Mouse (Mus musculus) intestine, postnatal 0 days (tissue): Measurements from ENCODE around the gene Tspear. TPM values are rescaled to one million over a fixed set of nuclear protein-coding genes. Genes with fewer than 3 reads are reported as not detected.

Experiments used
- ATAC-seq: fragments of 200-750 bp; cut with Nextera tagmentation; 2 replicates; pipeline ENCODE4 v1.8.0; 2017; ENCODE audit warnings: mild to moderate bottlenecking, moderate TSS enrichment, moderate library complexity
- H3K27ac ChIP-seq: fragments of 300-500 bp; sonication (generic); 2 replicates; pipeline ENCODE4 v1.5.1; 2014; ENCODE audit warnings: mild to moderate bottlenecking, low read depth, low read length, moderate library complexity
- H3K27me3 ChIP-seq: fragments of 300-500 bp; sonication (generic); replicated peaks from 2 replicates; pipeline ENCODE4 v1.6.1; 2014; ENCODE audit warnings: low read length, mixed read lengths; ENCODE audit not compliant: control insufficient read depth, insufficient read depth
- H3K36me3 ChIP-seq: fragments of 300-500 bp; sonication (generic); 2 replicates; pipeline ENCODE4 v1.6.1; 2014; ENCODE audit warnings: mild to moderate bottlenecking, moderate library complexity; ENCODE audit not compliant: control insufficient read depth, insufficient read depth
- H3K4me1 ChIP-seq: fragments of 300-500 bp; sonication (generic); replicated peaks from 2 replicates; pipeline ENCODE4 v1.6.1; 2014; ENCODE audit warnings: antibody characterized with exemption, low read length, mixed read lengths; ENCODE audit not compliant: control insufficient read depth, insufficient read depth
- H3K4me2 ChIP-seq: fragments of 300-500 bp; sonication (generic); replicated peaks from 2 replicates; pipeline ENCODE4 v1.6.1; 2014; ENCODE audit warnings: low read depth, mild to moderate bottlenecking, moderate library complexity
- H3K4me3 ChIP-seq: fragments of 300-500 bp; sonication (generic); 2 replicates; pipeline ENCODE4 v1.5.1; 2014; ENCODE audit warnings: low read depth, low read length
- H3K9ac ChIP-seq: fragments of 300-500 bp; sonication (generic); 2 replicates; pipeline ENCODE4 v1.6.1; 2014; ENCODE audit warnings: mild to moderate bottlenecking, low read depth, low read length
- H3K9me3 ChIP-seq: fragments of 300-500 bp; sonication (generic); 2 replicates; pipeline ENCODE4 v1.6.1; 2016; ENCODE audit warnings: mixed run types; ENCODE audit not compliant: control insufficient read depth
- CTCF ChIP-seq: sonication (generic); IDR thresholded peaks from 2 replicates; pipeline ENCODE4 v1.5.1; 2016; ENCODE audit warnings: low read depth, mild to moderate bottlenecking, control low read depth, antibody characterized with exemption, moderate library complexity
- WGBS: fragments of 180-500 bp; shearing (Covaris S2); extraction: QIAGEN DNeasy Blood & Tissue Kit; methylation state at CpG from one replicate; pipeline ENCODE4 v1.1.7; 2014; 5-methylcytosine and 5-hydroxymethylcytosine counted together
- microRNA counts: library from miRNA; unstranded; fragments of <30 nt; microRNA quantifications from one replicate; lab custom pipeline; 2016
- microRNA-seq: library from miRNA; unstranded; fragments of <30 nt; microRNA quantifications from one replicate; pipeline ENCODE4, GENCODE M21; 2016
- polyA plus RNA-seq: library from polyadenylated mRNA; unstranded; fragments of >200 nt; fragmentation: Nextera tagmentation; extraction: Ambion mirVana; gene quantifications from 2 replicates; pipeline ENCODE4 v1.2.1, GENCODE M21; 2015

Tspear gene
- polyA plus RNA-seq, 1 experiment from 2014 or later: 0.10 TPM

DNA sequence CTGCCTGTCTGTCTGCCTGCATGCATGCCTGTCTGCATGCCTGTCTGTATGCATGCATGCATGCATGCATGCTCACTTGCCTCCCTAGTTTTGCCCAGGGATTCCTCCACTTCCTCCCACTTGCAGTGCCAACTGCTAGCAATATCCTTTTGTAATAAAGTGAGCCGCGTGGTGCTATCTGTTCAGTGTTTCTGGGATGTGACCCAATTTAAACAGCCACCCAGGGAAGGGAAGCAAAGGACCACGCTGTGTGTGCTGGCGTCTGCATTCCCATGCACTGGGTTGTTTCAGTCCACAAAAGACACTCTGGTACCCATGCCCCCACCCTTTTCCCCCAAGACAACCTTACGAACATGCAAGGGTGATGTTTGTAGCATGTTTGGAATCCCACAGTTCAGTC, 234.6 kb downstream of the Tspear start:
- TF ChIP-seq CTCF: no peak
- Histone ChIP-seq H3K9ac (no peak overlapping the region), H3K4me3 (no peak overlapping the region), H3K36me3 (no peaks in the 10 kb centered on the region), H3K27me3 (no peaks in the 10 kb centered on the region), H3K4me2 (no peak overlapping the region), H3K9me3 (no peaks in the 10 kb centered on the region), H3K27ac (no peak overlapping the region), H3K4me1 (no peaks in the 10 kb centered on the region)
- ATAC-seq: no peak
- 79% methylated on average over 5 of the region's 5 CpGs for WGBS

DNA sequence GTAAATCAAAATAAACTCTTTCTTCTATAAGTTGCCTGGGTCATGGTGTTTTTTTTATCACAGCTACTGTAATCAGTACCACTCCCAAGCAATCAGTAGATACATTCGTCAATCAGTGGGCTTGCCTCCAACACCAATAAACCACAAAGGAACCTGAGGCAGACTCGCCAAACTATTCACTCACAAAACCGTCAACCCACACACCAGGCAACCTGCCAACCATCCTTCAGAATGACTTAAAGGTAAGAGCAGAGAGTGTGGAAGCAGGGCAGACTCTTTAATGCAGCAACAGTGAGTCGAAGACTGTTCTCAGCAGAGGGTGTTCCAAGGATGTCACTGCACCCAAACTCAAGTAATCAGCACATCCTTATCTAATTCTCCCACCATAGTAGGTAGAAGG, 236.3 kb downstream of the Tspear start:
- ATAC-seq: no peak
- WGBS: 54% methylated on average over 4 of the region's 4 CpGs
- Histone ChIP-seq H3K4me2 (no peak overlapping the region), H3K9me3 (no peaks in the 10 kb centered on the region), H3K27ac (no peak overlapping the region), H3K36me3 (no peaks in the 10 kb centered on the region), H3K9ac (no peak overlapping the region), H3K4me1 (no peaks in the 10 kb centered on the region), H3K4me3 (no peak overlapping the region), H3K27me3 (no peaks in the 10 kb centered on the region)
- no peak for TF ChIP-seq CTCF

DNA sequence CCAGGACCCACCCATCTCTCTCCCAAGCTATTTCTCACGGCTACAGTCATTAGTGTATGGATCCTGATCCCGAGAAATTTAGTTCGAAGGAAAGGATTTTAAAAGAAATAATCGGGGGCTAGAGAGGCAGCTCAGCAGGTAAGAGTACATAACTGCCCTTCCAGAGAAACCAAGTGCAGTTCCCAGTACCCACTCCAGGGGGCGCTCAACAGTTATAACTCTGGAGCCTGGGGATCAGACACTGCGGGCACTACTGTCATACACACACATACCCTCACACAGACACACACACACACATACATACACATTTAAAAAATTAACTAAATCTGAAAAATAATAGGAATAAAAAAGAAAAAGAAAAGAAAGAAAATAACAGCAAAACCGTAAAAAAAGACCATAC, 239.8 kb downstream of the Tspear start:
- ATAC-seq: no peak
- no peaks in the 10 kb centered on the region for H3K36me3 ChIP-seq
- H3K4me3 ChIP-seq: no peak overlapping the region
- H3K4me1 ChIP-seq: no peaks in the 10 kb centered on the region
- no peaks in the 10 kb centered on the region for H3K9me3 ChIP-seq
- peak; percentile 70 for TF ChIP-seq CTCF
- 40% methylated on average over 7 of the region's 7 CpGs for WGBS
- H3K27me3 ChIP-seq: no peaks in the 10 kb centered on the region
- H3K4me2 ChIP-seq: no peak overlapping the region
- H3K27ac ChIP-seq: no peak overlapping the region
- H3K9ac ChIP-seq: no peak overlapping the region

- H3K36me3 ChIP-seq: no peaks in the 10 kb centered on the region
- no peak for TF ChIP-seq CTCF
- H3K4me1 ChIP-seq: no peaks in the 10 kb centered on the region
- no peak overlapping the region for H3K4me3 ChIP-seq
- ATAC-seq: no peak
- no peaks in the 10 kb centered on the region for H3K27me3 ChIP-seq
- no peak overlapping the region for H3K4me2 ChIP-seq
- no peak overlapping the region for H3K9ac ChIP-seq
- 70% methylated on average over 10 of the region's 10 CpGs for WGBS
- H3K27ac ChIP-seq: no peak overlapping the region
- H3K9me3 ChIP-seq: no peaks in the 10 kb centered on the region
Observed at GRCm38 (mm10) chr10:77927375-77927774, 241.0 kb downstream of the Tspear start.

MicroRNAs encoded within 50 kb of the gene (microRNA counts, 519-probe panel; counts per million panel counts)
- not detected for microRNA mmu-miR-1930 (lab: Ali Mortazavi, UCI)

Small RNAs within 50 kb of the gene (microRNA-seq; reads per million reads assigned to microRNA genes)
- gene Mir1930: 3.8 reads per million, percentile 7 among the genes with 10 or more reads in this experiment

Other genes starting within 250 kb of the Tspear start
- 37.9 and 38.2 TPM in 2 replicates for gene Fam207a, start 170.8 kb upstream of the Tspear start, polyA plus RNA-seq
- 1.7 and 2.1 TPM in 2 replicates for gene Itgb2, start 156.3 kb upstream of the Tspear start, polyA plus RNA-seq
- gene Pttg1ip, start 104.8 kb upstream of the Tspear start, polyA plus RNA-seq: 200 and 201 TPM in 2 replicates
- gene Sumo3, start 80.5 kb upstream of the Tspear start, polyA plus RNA-seq: 256 and 269 TPM in 2 replicates
- 18.9 TPM in 2 replicates for gene Gm49325, start 80.4 kb upstream of the Tspear start, polyA plus RNA-seq
- gene Ube2g2, start 64.3 kb upstream of the Tspear start, polyA plus RNA-seq: 36.4 and 37.8 TPM in 2 replicates
- gene Gm19402, start 4.2 kb downstream of the Tspear start, polyA plus RNA-seq: not detected in 2 replicates
- not detected in 2 replicates for gene Gm9508, start 10.7 kb downstream of the Tspear start, polyA plus RNA-seq
- gene Gm10272, start 20.1 kb downstream of the Tspear start, polyA plus RNA-seq: not detected in 2 replicates
- not detected in 2 replicates for gene Gm10024, start 24.9 kb downstream of the Tspear start, polyA plus RNA-seq
- not detected in 2 replicates for gene Gm10142, start 29.2 kb downstream of the Tspear start, polyA plus RNA-seq
- not detected in 2 replicates for gene Krtap12-1, start 34.0 kb downstream of the Tspear start, polyA plus RNA-seq
- gene Gm10100, start 39.9 kb downstream of the Tspear start, polyA plus RNA-seq: not detected in 2 replicates
- not detected in 2 replicates for gene Gm18596, start 56.1 kb downstream of the Tspear start, polyA plus RNA-seq
- not detected in 2 replicates for gene Gm9736, start 64.8 kb downstream of the Tspear start, polyA plus RNA-seq
- gene Gm3233, start 73.1 kb downstream of the Tspear start, polyA plus RNA-seq: not detected in 2 replicates
- gene Gm3238, start 84.8 kb downstream of the Tspear start, polyA plus RNA-seq: not detected in 2 replicates
- gene Gm7138, start 90.4 kb downstream of the Tspear start, polyA plus RNA-seq: not detected in 2 replicates
- gene Gm3250, start 96.0 kb downstream of the Tspear start, polyA plus RNA-seq: not detected in 2 replicates
- not detected in 2 replicates for gene Gm7137, start 101.6 kb downstream of the Tspear start, polyA plus RNA-seq
- gene Gm9639, start 108.5 kb downstream of the Tspear start, polyA plus RNA-seq: not detected in 2 replicates
- not detected in 2 replicates for gene Gm19668, start 112.6 kb downstream of the Tspear start, polyA plus RNA-seq
- gene Gm9507, start 125.3 kb downstream of the Tspear start, polyA plus RNA-seq: not detected in 2 replicates
- not detected in 2 replicates for gene Gm2696, start 128.1 kb downstream of the Tspear start, polyA plus RNA-seq
- not detected in 2 replicates for gene Krtap10-4, start 140.5 kb downstream of the Tspear start, polyA plus RNA-seq
- not detected in 2 replicates for gene Krtap10-10, start 149.4 kb downstream of the Tspear start, polyA plus RNA-seq
- gene Gm36176, start 160.2 kb downstream of the Tspear start, polyA plus RNA-seq: not detected in 2 replicates
- gene Gm10318, start 166.3 kb downstream of the Tspear start, polyA plus RNA-seq: not detected in 2 replicates
- not detected in 2 replicates for gene Gm3285, start 175.4 kb downstream of the Tspear start, polyA plus RNA-seq
- gene Lrrc3, start 216.0 kb downstream of the Tspear start, polyA plus RNA-seq: 2.1 TPM in 2 replicates